Mouse (Mus musculus): ENCODE measurements around the gene Klhdc7a. TPM values are rescaled to one million over a fixed set of nuclear protein-coding genes. Genes with fewer than 3 reads are reported as not detected.
A peak's percentile ranks its signal among the peaks of the same experiment; 100 is the strongest.

Klhdc7a gene
- polyA plus RNA-seq, 1 experiment = 0.96 TPM

DNA sequence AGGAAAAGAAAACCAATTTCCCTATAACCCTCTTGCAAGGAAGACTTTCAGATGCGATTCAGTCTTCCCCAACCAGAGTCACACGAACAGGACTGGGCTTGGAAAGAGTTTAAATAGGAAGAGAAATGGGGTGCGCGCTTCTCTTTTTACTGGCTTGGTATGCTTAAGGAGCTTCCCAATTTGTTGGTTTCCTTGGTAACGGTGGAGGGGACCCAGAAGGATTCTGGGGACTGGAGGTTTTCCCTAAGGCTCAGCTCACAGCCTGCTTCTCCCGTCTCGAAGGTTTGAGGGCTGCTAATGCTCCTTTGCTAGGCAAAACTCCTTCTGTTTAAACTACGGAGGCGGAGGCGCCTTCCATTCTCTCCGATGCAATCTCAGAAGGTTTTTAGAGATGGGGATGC, 41.7 kb downstream of the Klhdc7a start:
- TF ChIP-seq POLR2A (IDR thresholded peaks at IDR 0.05; ENCODE audit: borderline replicate concordance, extremely low read depth, insufficient read depth, insufficient read length, poor library complexity, severe bottlenecking) (no peak), CTCF (IDR thresholded peaks at IDR 0.05; ENCODE audit: borderline replicate concordance, extremely low read depth, insufficient read depth, insufficient read length) (no peak)
- DNase-seq (ENCODE audit: low read depth) = peak; percentile 91

GRCm38 (mm10) chr4:139925275-139926160, 42.3 kb downstream of the Klhdc7a start:
- TF ChIP-seq CTCF (IDR thresholded peaks at IDR 0.05; ENCODE audit: borderline replicate concordance, extremely low read depth, insufficient read depth, insufficient read length) (peak; percentile 60), POLR2A (IDR thresholded peaks at IDR 0.05; ENCODE audit: borderline replicate concordance, extremely low read depth, insufficient read depth, insufficient read length, poor library complexity, severe bottlenecking) (no peak)
- DNase-seq (ENCODE audit: low read depth) = peak; percentile 85

GRCm38 (mm10) chr4:139916731-139917130, 51.1 kb downstream of the Klhdc7a start:
- peak; percentile 67 for DNase-seq (ENCODE audit: low read depth)
- TF ChIP-seq CTCF (IDR thresholded peaks at IDR 0.05; ENCODE audit: borderline replicate concordance, extremely low read depth, insufficient read depth, insufficient read length) (no peak), POLR2A (IDR thresholded peaks at IDR 0.05; ENCODE audit: borderline replicate concordance, extremely low read depth, insufficient read depth, insufficient read length, poor library complexity, severe bottlenecking) (no peak)

Other genes starting within 250 kb of the Klhdc7a start
- gene Pax7, start 134.5 kb downstream of the Klhdc7a start, polyA plus RNA-seq (2012; rRNA removed) = 6.8 and 12.2 TPM in 2 replicates